Mouse (Mus musculus): ENCODE measurements around the gene Ahctf1. TPM values are rescaled to one million over a fixed set of nuclear protein-coding genes. Genes with fewer than 3 reads are reported as not detected.
A peak's percentile ranks its signal among the peaks of the same experiment; 100 is the strongest.

The Ahctf1 gene
- polyA plus RNA-seq, 1 experiment from 2014 or later, result 23.6 TPM

GRCm38 (mm10) chr1:179787281-179787680 lies 16.2 kb downstream of the Ahctf1 start:
- H3K27ac ChIP-seq, result no peak overlapping the region
- no peaks in the 10 kb centered on the region for H3K27me3 ChIP-seq (ENCODE audit: insufficient read depth, poor library complexity, severe bottlenecking)
- 84% methylated on average over 4 of the region's 4 CpGs for WGBS
- no peak overlapping the region for H3K4me3 ChIP-seq
- no peaks in the 10 kb centered on the region for H3K9me3 ChIP-seq
- no peaks in the 10 kb centered on the region for H3K4me1 ChIP-seq (replicated peaks)
- H3K36me3 ChIP-seq, result peaks cover 99% of the 10 kb centered on the region
- DNase-seq (ENCODE audit: low spot score), result no peak

GRCm38 (mm10) chr1:179785502-179785901 lies 18.0 kb downstream of the Ahctf1 start:
- Histone ChIP-seq H3K4me1 (replicated peaks) (no peaks in the 10 kb centered on the region), H3K4me3 (no peak overlapping the region), H3K27ac (no peak overlapping the region), H3K9me3 (no peaks in the 10 kb centered on the region), H3K27me3 (ENCODE audit: insufficient read depth, poor library complexity, severe bottlenecking) (no peaks in the 10 kb centered on the region), H3K36me3 (peaks cover 99% of the 10 kb centered on the region)
- DNase-seq (ENCODE audit: low spot score), result no peak
- WGBS, result 89% methylated on average over 5 of the region's 5 CpGs

DNA sequence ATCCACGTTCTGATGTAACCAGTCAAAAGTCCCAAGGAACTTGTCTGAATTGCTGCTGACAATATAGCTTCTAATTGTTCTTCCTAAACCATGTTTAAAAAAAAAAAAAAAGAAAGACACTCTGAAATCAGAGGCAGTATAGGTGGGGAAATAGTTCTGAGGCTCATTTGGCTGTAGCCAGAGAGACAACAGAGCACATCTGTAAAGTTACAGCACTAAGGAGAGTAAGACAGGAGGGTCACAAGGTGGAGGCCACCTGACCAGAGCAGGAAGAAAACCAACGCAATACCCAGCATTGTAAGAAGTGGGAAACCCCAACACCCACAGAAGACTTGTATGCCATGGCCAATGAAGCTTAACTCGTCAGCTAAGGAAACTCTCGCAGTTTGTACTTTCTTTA lies 19.4 kb downstream of the Ahctf1 start:
- Histone ChIP-seq H3K36me3 (peaks cover 99% of the 10 kb centered on the region), H3K4me3 (no peak overlapping the region), H3K4me1 (replicated peaks) (no peaks in the 10 kb centered on the region), H3K27ac (no peak overlapping the region), H3K9me3 (no peaks in the 10 kb centered on the region), H3K27me3 (ENCODE audit: insufficient read depth, poor library complexity, severe bottlenecking) (no peaks in the 10 kb centered on the region)
- DNase-seq (ENCODE audit: low spot score), result no peak
- 90% methylated on average over 4 of the region's 4 CpGs for WGBS

DNA sequence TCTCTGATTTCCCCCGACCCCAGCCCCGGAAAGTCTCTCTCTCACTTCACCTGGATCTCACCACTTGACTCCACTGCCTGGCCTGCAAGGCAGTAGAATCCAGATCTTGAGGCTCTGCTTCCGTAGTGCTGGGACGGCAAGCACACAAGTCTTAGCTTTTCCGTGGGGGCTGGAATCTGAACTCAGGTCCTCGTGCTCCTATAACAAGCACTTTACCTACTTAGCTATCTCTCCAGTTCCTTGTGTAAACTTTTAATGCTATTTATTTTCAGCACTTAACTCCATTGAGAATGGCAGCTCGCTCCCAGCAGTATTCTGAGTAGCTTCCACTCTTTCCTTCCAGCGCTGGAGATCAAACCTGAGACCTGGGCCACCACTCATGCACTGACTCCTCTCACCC lies 26.6 kb downstream of the Ahctf1 start:
- no peak for DNase-seq (ENCODE audit: low spot score)
- Histone ChIP-seq H3K36me3 (peaks cover 100% of the 10 kb centered on the region), H3K9me3 (no peaks in the 10 kb centered on the region), H3K27me3 (ENCODE audit: insufficient read depth, poor library complexity, severe bottlenecking) (no peaks in the 10 kb centered on the region), H3K4me1 (replicated peaks) (no peaks in the 10 kb centered on the region), H3K4me3 (no peak overlapping the region), H3K27ac (no peak overlapping the region)
- WGBS, result 95% methylated on average over 8 of the region's 8 CpGs

GRCm38 (mm10) chr1:179760553-179760952 lies 42.9 kb downstream of the Ahctf1 start:
- Histone ChIP-seq H3K4me3 (no peak overlapping the region), H3K4me1 (replicated peaks) (no peaks in the 10 kb centered on the region), H3K27ac (no peak overlapping the region), H3K36me3 (peaks cover 100% of the 10 kb centered on the region), H3K9me3 (no peaks in the 10 kb centered on the region), H3K27me3 (ENCODE audit: insufficient read depth, poor library complexity, severe bottlenecking) (no peaks in the 10 kb centered on the region)
- 93% methylated on average over 4 of the region's 4 CpGs for WGBS
- DNase-seq (ENCODE audit: low spot score), result no peak

DNA sequence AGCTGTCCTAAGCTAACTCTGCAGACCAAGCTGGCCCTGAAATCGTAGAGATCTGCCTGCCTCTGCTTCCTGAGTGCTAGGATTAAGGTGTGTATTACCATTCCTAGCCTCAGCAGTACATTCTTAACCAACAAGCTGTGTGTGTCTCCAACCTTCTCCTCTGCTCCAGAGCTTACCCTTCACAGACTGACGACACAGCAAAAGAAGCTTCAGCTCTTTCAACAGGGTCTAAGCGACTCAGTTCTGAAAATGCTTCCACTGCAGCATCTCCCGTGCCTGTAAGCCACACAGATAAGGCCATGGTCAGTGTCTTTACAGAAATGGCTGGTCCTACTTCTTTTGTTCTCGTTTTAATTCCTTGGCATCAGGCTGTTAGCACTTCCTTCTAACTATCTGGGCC lies 43.4 kb downstream of the Ahctf1 start:
- Histone ChIP-seq H3K4me3 (no peak overlapping the region), H3K27me3 (ENCODE audit: insufficient read depth, poor library complexity, severe bottlenecking) (no peaks in the 10 kb centered on the region), H3K4me1 (replicated peaks) (no peaks in the 10 kb centered on the region), H3K9me3 (no peaks in the 10 kb centered on the region), H3K27ac (no peak overlapping the region), H3K36me3 (peaks cover 100% of the 10 kb centered on the region)
- 95% methylated on average over 5 of the region's 5 CpGs for WGBS
- no peak for DNase-seq (ENCODE audit: low spot score)

GRCm38 (mm10) chr1:179756477-179756876 lies 47.0 kb downstream of the Ahctf1 start:
- Histone ChIP-seq H3K27ac (no peak overlapping the region), H3K9me3 (no peaks in the 10 kb centered on the region), H3K36me3 (peaks cover 100% of the 10 kb centered on the region), H3K27me3 (ENCODE audit: insufficient read depth, poor library complexity, severe bottlenecking) (no peaks in the 10 kb centered on the region), H3K4me1 (replicated peaks) (no peaks in the 10 kb centered on the region), H3K4me3 (no peak overlapping the region)
- no peak for DNase-seq (ENCODE audit: low spot score)

DNA sequence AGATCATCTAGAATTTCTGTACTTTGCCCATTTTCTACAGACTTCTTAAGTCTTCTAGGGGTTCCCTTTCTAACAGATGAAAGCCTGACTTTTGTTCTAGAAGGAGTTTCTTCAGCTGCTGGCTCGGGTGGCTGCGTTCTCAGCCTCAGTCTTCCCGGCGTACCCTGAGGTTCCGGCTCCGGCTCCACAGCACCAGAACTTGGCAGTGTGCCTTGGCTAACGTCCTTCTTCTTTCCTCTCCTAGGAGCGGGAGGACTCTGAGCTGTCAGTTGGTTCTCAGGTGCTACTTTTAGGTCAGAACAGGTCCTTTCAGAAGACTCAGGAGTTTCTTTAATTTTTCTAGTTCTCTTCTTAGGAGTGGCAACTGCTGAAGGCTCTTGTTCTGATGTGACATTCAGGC lies 50.5 kb downstream of the Ahctf1 start:
- Histone ChIP-seq H3K4me1 (replicated peaks) (no peaks in the 10 kb centered on the region), H3K36me3 (peaks cover 100% of the 10 kb centered on the region)
- 97% methylated on average over 8 of the region's 8 CpGs for WGBS

GRCm38 (mm10) chr1:179752276-179752675 lies 51.2 kb downstream of the Ahctf1 start:
- H3K4me3 ChIP-seq, result no peak overlapping the region
- H3K27ac ChIP-seq, result no peak overlapping the region
- no peak for DNase-seq (ENCODE audit: low spot score)
- no peaks in the 10 kb centered on the region for H3K4me1 ChIP-seq (replicated peaks)
- no peaks in the 10 kb centered on the region for H3K9me3 ChIP-seq
- H3K36me3 ChIP-seq, result peaks cover 100% of the 10 kb centered on the region
- WGBS, result 97% methylated on average over 11 of the region's 11 CpGs
- H3K27me3 ChIP-seq (ENCODE audit: insufficient read depth, poor library complexity, severe bottlenecking), result no peaks in the 10 kb centered on the region

More for the DNA sequence above, 50.5 kb downstream of the Ahctf1 start:
- Histone ChIP-seq H3K9me3 (no peaks in the 10 kb centered on the region), H3K27ac (no peak overlapping the region), H3K27me3 (ENCODE audit: insufficient read depth, poor library complexity, severe bottlenecking) (no peaks in the 10 kb centered on the region), H3K4me3 (no peak overlapping the region)
- no peak for DNase-seq (ENCODE audit: low spot score)

DNA sequence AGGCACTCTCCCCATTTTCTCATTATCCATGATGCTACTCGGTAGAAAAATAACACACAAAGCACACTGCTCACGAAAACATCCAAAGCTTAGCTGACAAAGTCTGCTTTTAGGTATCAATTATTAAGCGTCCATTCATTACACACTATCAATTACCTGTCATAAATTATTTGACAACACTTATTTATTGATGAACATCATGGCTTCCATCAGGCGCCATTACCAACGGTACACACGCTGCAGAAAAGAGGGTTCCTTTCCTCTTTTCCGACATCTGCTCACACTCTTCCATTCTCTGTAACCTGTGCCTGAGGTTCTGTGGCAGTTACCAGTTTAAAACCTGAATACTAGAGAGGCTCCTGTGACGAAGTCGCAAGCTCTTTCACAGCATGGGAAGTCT lies 58.3 kb downstream of the Ahctf1 start, which contains the start of gene Kif28:
Gene Kif28, minus strand, starts transcription at position 101 of the 400 bp plus-strand sequence.
- whole genome bisulfite sequencing, result 95% methylated on average over 9 of the region's 9 CpGs
- Histone ChIP-seq H3K27ac (no peak within 1 kb of the TSS), H3K9me3 (no peaks in the 10 kb centered on the region), H3K36me3 (peaks cover 68% of the 10 kb centered on the region), H3K27me3 (ENCODE audit: insufficient read depth, poor library complexity, severe bottlenecking) (no peaks in the 10 kb centered on the region), H3K4me1 (replicated peaks) (no peaks in the 10 kb centered on the region), H3K4me3 (no peak within 1 kb of the TSS)
- no peak for DNase-seq (ENCODE audit: low spot score)

DNA sequence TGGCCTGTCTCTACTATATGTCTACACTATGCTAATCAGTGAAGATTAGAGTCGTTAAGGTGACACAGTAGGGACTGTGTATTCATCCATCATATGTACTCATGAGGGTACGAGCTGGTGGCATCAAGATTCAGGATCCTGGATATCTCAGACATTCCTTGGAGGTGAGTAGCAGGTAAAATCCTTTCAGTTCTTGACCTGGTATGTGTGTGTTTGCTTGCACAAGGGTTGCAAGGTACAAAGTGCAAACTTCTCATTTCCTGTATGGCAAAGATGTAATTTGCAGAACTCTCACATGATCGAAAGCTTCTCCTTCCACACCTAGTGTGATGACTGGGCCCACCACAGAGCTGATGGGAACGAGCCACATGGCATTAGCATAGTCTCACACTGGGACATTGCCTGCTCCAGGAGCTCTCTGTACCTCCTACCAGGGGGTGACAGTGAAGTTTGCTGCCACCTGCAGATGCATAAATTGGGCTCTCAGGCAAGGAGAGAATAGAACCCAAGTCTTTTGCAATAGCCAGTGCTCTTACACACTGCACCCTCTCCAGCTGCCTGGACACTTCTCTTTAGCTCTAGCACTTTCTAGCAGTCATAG lies 59.8 kb downstream of the Ahctf1 start:
- Histone ChIP-seq H3K27ac (no peak overlapping the region), H3K4me1 (replicated peaks) (no peaks in the 10 kb centered on the region), H3K36me3 (peaks cover 53% of the 10 kb centered on the region), H3K27me3 (ENCODE audit: insufficient read depth, poor library complexity, severe bottlenecking) (no peaks in the 10 kb centered on the region), H3K4me3 (no peak overlapping the region), H3K9me3 (no peaks in the 10 kb centered on the region)
- DNase-seq (ENCODE audit: low spot score), result no peak
- 78% methylated on average over 4 of the region's 4 CpGs for WGBS

GRCm38 (mm10) chr1:179736483-179736882 lies 67.0 kb downstream of the Ahctf1 start:
- H3K4me3 ChIP-seq, result no peak overlapping the region
- no peaks in the 10 kb centered on the region for H3K9me3 ChIP-seq
- no peaks in the 10 kb centered on the region for H3K4me1 ChIP-seq (replicated peaks)
- H3K36me3 ChIP-seq, result no peaks in the 10 kb centered on the region
- 85% methylated on average over 3 of the region's 3 CpGs for WGBS
- no peak overlapping the region for H3K27ac ChIP-seq
- no peak for DNase-seq (ENCODE audit: low spot score)
- no peaks in the 10 kb centered on the region for H3K27me3 ChIP-seq (ENCODE audit: insufficient read depth, poor library complexity, severe bottlenecking)

GRCm38 (mm10) chr1:179734500-179735474 lies 68.7 kb downstream of the Ahctf1 start:
- no peaks in the 10 kb centered on the region for H3K27me3 ChIP-seq (ENCODE audit: insufficient read depth, poor library complexity, severe bottlenecking)
- peak; percentile 56 for DNase-seq (ENCODE audit: low spot score)
- H3K9me3 ChIP-seq, result no peaks in the 10 kb centered on the region
- no peaks in the 10 kb centered on the region for H3K36me3 ChIP-seq
- no peak overlapping the region for H3K4me3 ChIP-seq
- no peak overlapping the region for H3K27ac ChIP-seq
- WGBS, result 38% methylated on average over 15 of the region's 15 CpGs
- no peaks in the 10 kb centered on the region for H3K4me1 ChIP-seq (replicated peaks)
